Mouse (Mus musculus) MEL (cell line): ENCODE measurements around the gene Umad1. TPM values are rescaled to one million over a fixed set of nuclear protein-coding genes. Genes with fewer than 3 reads are reported as not detected.

ENCODE experiments used
- DNase-seq: peaks from one replicate; pipeline ENCODE4 v3.0.0; 2011; ENCODE audit warnings: low read depth, low spot score
- H3K27ac ChIP-seq: 2 replicates; pipeline ENCODE4 v1.5.1; 2012; ENCODE audit warnings: low read depth, mild to moderate bottlenecking, control low read depth, low read length, moderate library complexity; ENCODE audit not compliant: control insufficient read depth
- H3K27me3 ChIP-seq, 2 experiments: fragments of 150-350 bp in 1 of 2; sonication (generic) in 1 of 2; 2 replicates each; pipeline ENCODE4 v1.6.1; 2012; ENCODE audit warnings: low read length in 2 of 2, mild to moderate bottlenecking in 2 of 2, improper control_type of control experiment in 1 of 2, moderate library complexity in 1 of 2; ENCODE audit not compliant: insufficient read depth in 2 of 2, control insufficient read depth in 1 of 2
- H3K36me3 ChIP-seq, 2 experiments: 2 replicates each; pipeline ENCODE4 v1.6.1; 2012 to 2014; ENCODE audit warnings: low read length in 2 of 2, improper control_type of control experiment in 1 of 2, inconsistent platforms in 1 of 2, mild to moderate bottlenecking in 1 of 2; ENCODE audit not compliant: insufficient read depth in 2 of 2, control insufficient read depth in 1 of 2
- H3K4me1 ChIP-seq, 2 experiments: fragments of 150-350 bp in 1 of 2; sonication (generic) in 1 of 2; 2 replicates each; pipeline ENCODE4 v1.6.1; 2012; ENCODE audit warnings: low read length in 2 of 2, improper control_type of control experiment in 1 of 2, mild to moderate bottlenecking in 1 of 2; ENCODE audit not compliant: insufficient read depth in 2 of 2, control insufficient read depth in 1 of 2
- H3K4me3 ChIP-seq, 2 experiments: fragments of 150-350 bp in 1 of 2; sonication (generic) in 1 of 2; 2 replicates each; pipeline ENCODE4 v1.5.1; 2012; ENCODE audit warnings: low read depth in 2 of 2, low read length in 2 of 2, mild to moderate bottlenecking in 2 of 2, moderate library complexity in 2 of 2, control low read depth in 1 of 2, improper control_type of control experiment in 1 of 2; ENCODE audit not compliant: control insufficient read depth in 1 of 2, insufficient read depth in 1 of 2
- H3K79me2 ChIP-seq: 2 replicates; pipeline ENCODE4 v1.6.1; 2012; ENCODE audit warnings: mild to moderate bottlenecking, low read length, moderate library complexity; ENCODE audit not compliant: control insufficient read depth, poor library complexity, insufficient read depth
- H3K9ac ChIP-seq: 2 replicates; pipeline ENCODE4 v1.6.1; 2012; ENCODE audit warnings: low read depth, mild to moderate bottlenecking, control low read depth, low read length, moderate library complexity; ENCODE audit not compliant: control insufficient read depth, poor library complexity, severe bottlenecking
- H3K9me3 ChIP-seq: fragments of 150-350 bp; sonication (generic); replicated peaks from 2 replicates; pipeline ENCODE4 v1.6.1; 2012; ENCODE audit warnings: mild to moderate bottlenecking, low read length, improper control_type of control experiment, moderate library complexity; ENCODE audit not compliant: insufficient read depth
- ELF1 ChIP-seq: IDR thresholded peaks from 2 replicates; pipeline ENCODE4 v1.6.1; 2014; ENCODE audit warnings: low read depth, mild to moderate bottlenecking, inconsistent platforms, low read length, improper control_type of control experiment, moderate library complexity
- EP300 ChIP-seq, 2 experiments: IDR thresholded peaks; 2 replicates each; pipeline ENCODE4 v1.6.1; 2011; ENCODE audit warnings: improper control_type of control experiment in 2 of 2, low read length in 2 of 2, low read depth in 1 of 2, mild to moderate bottlenecking in 1 of 2
- GATA1 ChIP-seq: IDR thresholded peaks from 2 replicates; pipeline ENCODE4 v1.6.1; 2011; ENCODE audit warnings: low read depth, low read length, improper control_type of control experiment
- MAFK ChIP-seq: IDR thresholded peaks from 2 replicates; pipeline ENCODE4 v1.6.1; 2011; ENCODE audit warnings: low read depth, mild to moderate bottlenecking, low read length, improper control_type of control experiment, borderline replicate concordance
- MAX ChIP-seq: IDR thresholded peaks from 2 replicates; pipeline ENCODE4 v1.6.1; 2011; ENCODE audit warnings: low read length, improper control_type of control experiment
- MYB ChIP-seq: IDR thresholded peaks from 2 replicates; pipeline ENCODE4 v1.6.1; 2011; ENCODE audit warnings: mild to moderate bottlenecking, low read depth, low read length, improper control_type of control experiment
- MYC ChIP-seq: IDR thresholded peaks from 2 replicates; pipeline ENCODE4 v1.6.1; 2011; ENCODE audit warnings: low read depth, mild to moderate bottlenecking, low read length, improper control_type of control experiment, moderate library complexity
- NELFE ChIP-seq: IDR thresholded peaks from 2 replicates; pipeline ENCODE4 v1.6.1; 2011; ENCODE audit warnings: low read depth, low read length, improper control_type of control experiment
- POLR2AphosphoS5 ChIP-seq: IDR thresholded peaks from 2 replicates; pipeline ENCODE4 v1.6.1; 2012; ENCODE audit warnings: low read depth, borderline replicate concordance, mild to moderate bottlenecking, inconsistent platforms, low read length, moderate library complexity, mixed read lengths
- RAD21 ChIP-seq: IDR thresholded peaks from 2 replicates; pipeline ENCODE4 v1.6.1; 2011; ENCODE audit warnings: mild to moderate bottlenecking, low read depth, low read length, improper control_type of control experiment
- RCOR1 ChIP-seq: IDR thresholded peaks from 2 replicates; pipeline ENCODE4 v1.6.1; 2012; ENCODE audit warnings: low read depth, mild to moderate bottlenecking, inconsistent platforms, low read length, improper control_type of control experiment
- SIN3A ChIP-seq: IDR thresholded peaks from 2 replicates; pipeline ENCODE4 v1.6.1; 2012; ENCODE audit warnings: low read length, improper control_type of control experiment, inconsistent platforms
- SMC3 ChIP-seq: IDR thresholded peaks from 2 replicates; pipeline ENCODE4 v1.6.1; 2011; ENCODE audit warnings: low read depth, low read length, improper control_type of control experiment
- TAL1 ChIP-seq: IDR thresholded peaks from 2 replicates; pipeline ENCODE4 v1.6.1; 2012; ENCODE audit warnings: mild to moderate bottlenecking, inconsistent platforms, low read length, moderate library complexity, mixed read lengths
- TCF12 ChIP-seq: IDR thresholded peaks from 2 replicates; pipeline ENCODE4 v1.6.1; 2014; ENCODE audit warnings: low read depth, mild to moderate bottlenecking, inconsistent platforms, low read length, improper control_type of control experiment, moderate library complexity
- USF1 ChIP-seq: IDR thresholded peaks from 2 replicates; pipeline ENCODE4 v1.6.1; 2014; ENCODE audit warnings: low read depth, mild to moderate bottlenecking, inconsistent platforms, low read length, improper control_type of control experiment, moderate library complexity
- polyA plus RNA-seq, 2 experiments: library from polyadenylated mRNA; stranded (reverse) in 1 of 2; unstranded in 1 of 2; fragments of >175 nt in 1 of 2; fragments of >200 nt in 1 of 2; gene quantifications; 2 replicates each; pipeline versions ENCODE4 v1.2.1 to v1.2.4; 2012; ENCODE audit warnings: low replicate concordance in 2 of 2, low read depth in 1 of 2; ENCODE audit not compliant: insufficient read length in 2 of 2, insufficient read depth in 1 of 2, missing spikeins in 1 of 2
- total RNA-seq: library from RNA; depleted of rRNA; stranded (reverse); fragments of 300-350 nt; gene quantifications from 2 replicates; pipeline ENCODE4 v1.2.3, GENCODE M21; 2012

Gene Umad1
- total and polyA plus RNA-seq, 3 experiments: 5.3 to 9.7 TPM; not detected in 1

GRCm38 (mm10) chr6:8358232-8358631 is 99.1 kb downstream of the Umad1 start:
- TF ChIP-seq EP300 (IDR thresholded peaks at IDR 0.05; ENCODE audit: low read depth in 1 of 2, low read length in 2 of 2) (peak; percentile 21 to 54; a peak in 2 of 4 replicates), GATA1 (peak; percentile 78; the same call in 1 of the 2 replicates), ELF1 (peak; percentile 51; the same call in 1 of the 2 replicates), RCOR1 (0 out of 2 replicates have a peak, but pooled peaks have one; percentile 23), POLR2AphosphoS5 (no peak), TAL1 (no peak), SMC3 (0 out of 2 replicates have a peak, but pooled peaks have one; percentile 7)
- TF ChIP-seq, all 39 proteins: peak for 5
- Histone ChIP-seq H3K4me1 (peaks cover 0 to 9% of the 10 kb centered on the region in 2 experiments; a peak in 2 of 4 replicates), H3K27me3 (no peaks in the 10 kb centered on the region), H3K9me3 (no peaks in the 10 kb centered on the region), H3K27ac (no peak overlapping the region), H3K36me3 (peaks cover 0 to 3% of the 10 kb centered on the region in 2 experiments; a peak in 1 of 4 replicates), H3K79me2 (no peaks in the 10 kb centered on the region), H3K9ac (no peak overlapping the region), H3K4me3 (no peak overlapping the region)
- DNase-seq: peak; percentile 47

- Histone ChIP-seq H3K79me2 (no peaks in the 10 kb centered on the region), H3K27me3 (no peaks in the 10 kb centered on the region), H3K9me3 (no peaks in the 10 kb centered on the region), H3K9ac (no peak overlapping the region), H3K4me1 (peaks cover 0 to 9% of the 10 kb centered on the region in 2 experiments; a peak in 2 of 4 replicates), H3K36me3 (peaks cover 0 to 3% of the 10 kb centered on the region in 2 experiments; a peak in 1 of 4 replicates), H3K4me3 (no peak overlapping the region), H3K27ac (no peak overlapping the region)
- TF ChIP-seq ELF1: no peak
- TF ChIP-seq RCOR1: no peak
- DNase-seq: no peak
Measured at GRCm38 (mm10) chr6:8358782-8359181, 99.7 kb downstream of the Umad1 start.

GRCm38 (mm10) chr6:8360805-8361204 is 101.7 kb downstream of the Umad1 start:
- Histone ChIP-seq H3K27me3 (no peaks in the 10 kb centered on the region), H3K79me2 (no peaks in the 10 kb centered on the region)
- TF ChIP-seq MAX: no peak
- TF ChIP-seq USF1: no peak
- no peak for TF ChIP-seq GATA1
- no peak for TF ChIP-seq MYB
- no peak for TF ChIP-seq RAD21
- no peak for TF ChIP-seq MYC
- TF ChIP-seq EP300 (IDR thresholded peaks at IDR 0.05; ENCODE audit: low read depth in 1 of 2, low read length in 2 of 2): no peak
- TF ChIP-seq MAFK: no peak
- no peak for TF ChIP-seq SIN3A
- no peak for TF ChIP-seq NELFE
- no peak for TF ChIP-seq TCF12

More at GRCm38 (mm10) chr6:8360805-8361204, 101.7 kb downstream of the Umad1 start:
- no peaks in the 10 kb centered on the region for H3K9me3 ChIP-seq
- no peak overlapping the region for H3K4me3 ChIP-seq
- H3K27ac ChIP-seq: no peak overlapping the region
- peaks cover 0 to 3% of the 10 kb centered on the region in 2 experiments; a peak in 1 of 4 replicates for H3K36me3 ChIP-seq
- H3K9ac ChIP-seq: no peak overlapping the region
- H3K4me1 ChIP-seq: peaks cover 0 to 9% of the 10 kb centered on the region in 2 experiments; a peak in 2 of 4 replicates
- DNase-seq: no peak
